Comparison of ENCODE assay signal across 8 mouse cellular contexts in the genomic region with DNA sequence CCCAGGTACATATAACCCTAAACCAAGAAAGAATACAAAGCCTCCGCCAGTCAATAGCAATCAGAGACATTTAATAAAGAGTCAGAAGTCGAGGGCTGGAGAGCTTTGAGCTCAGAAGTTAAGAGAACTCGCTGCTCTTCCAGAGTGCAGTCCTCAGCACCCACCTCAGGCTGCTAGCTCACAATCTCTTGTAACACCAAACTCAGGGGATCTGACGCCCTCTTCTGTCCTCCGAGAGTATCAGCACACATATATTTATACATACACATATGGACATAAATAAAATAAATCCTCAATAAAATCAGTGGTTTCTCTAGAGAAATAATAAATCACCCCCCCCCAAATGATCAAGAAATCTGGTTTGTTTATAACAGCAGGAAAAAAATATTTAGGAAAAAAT. TPM values are rescaled to one million over a fixed set of nuclear protein-coding genes. Genes with fewer than 3 reads are reported as not detected.
DNase-seq lines count a peak whose midpoint lies in the region; ATAC-seq and TF ChIP-seq lines count a peak whose summit lies in the region.

No protein-coding gene starts in this region.

- DNase-seq in heart, postnatal 4 days, result no peak
- DNase-seq in NIH3T3 (ENCODE audit: low read depth), result peak; percentile 30
- DNase-seq in intestine, embryonic 14.5 days (ENCODE audit: low spot score), result no peak
- no peak for DNase-seq in midbrain, postnatal 0 days (ENCODE audit: low spot score)
- no peak for DNase-seq in Muller cell, postnatal 12 days (ENCODE audit: inconsistent ontology term)
- DNase-seq in kidney, postnatal 14 days, result no peak

- TF ChIP-seq CTCF in midbrain, postnatal 0 days (IDR thresholded peaks at IDR 0.05), result peak; percentile 27

- H3K27ac ChIP-seq in heart, embryonic 16.5 days (ENCODE audit: low read length), result no peak overlapping the region
- H3K27ac ChIP-seq in intestine, embryonic 14.5 days (ENCODE audit: low read depth), result no peak overlapping the region
- H3K27ac ChIP-seq in midbrain, postnatal 0 days (ENCODE audit: low read depth, low read length), result no peak overlapping the region

- no peaks in the 10 kb centered on the region for H3K9me3 ChIP-seq in heart, embryonic 16.5 days (replicated peaks; ENCODE audit: control insufficient read depth, low read length)
- H3K9me3 ChIP-seq in intestine, embryonic 14.5 days (ENCODE audit: control insufficient read depth, low read length), result no peaks in the 10 kb centered on the region
- H3K9me3 ChIP-seq in midbrain, postnatal 0 days (ENCODE audit: low read length), result no peaks in the 10 kb centered on the region

- 80% methylated on average over 5 of the region's 5 CpGs for whole genome bisulfite sequencing in heart, embryonic 16.5 days
- 74% methylated on average over 5 of the region's 5 CpGs for WGBS in intestine, embryonic 14.5 days
- WGBS in midbrain, postnatal 0 days, result 78% methylated on average over 5 of the region's 5 CpGs

- peaks cover 7% of the 10 kb centered on the region for H3K4me1 ChIP-seq in heart, embryonic 16.5 days (ENCODE audit: control insufficient read depth, insufficient read depth, low read length)
- peaks cover 10% of the 10 kb centered on the region for H3K4me1 ChIP-seq in intestine, embryonic 14.5 days (replicated peaks; ENCODE audit: control insufficient read depth, insufficient read depth, low read length)
- peaks cover 12% of the 10 kb centered on the region for H3K4me1 ChIP-seq in midbrain, postnatal 0 days (ENCODE audit: insufficient read depth, low read length)

- H3K4me3 ChIP-seq in heart, embryonic 16.5 days (ENCODE audit: low read length), result no peak overlapping the region
- H3K4me3 ChIP-seq in intestine, embryonic 14.5 days (ENCODE audit: low read depth, low read length), result peak overlapping the region; percentile 74
- H3K4me3 ChIP-seq in midbrain, postnatal 0 days (ENCODE audit: low read depth, low read length), result no peak overlapping the region

- H3K27me3 ChIP-seq in heart, embryonic 16.5 days (ENCODE audit: control insufficient read depth, insufficient read depth, low read length), result no peaks in the 10 kb centered on the region
- H3K27me3 ChIP-seq in intestine, embryonic 14.5 days (replicated peaks; ENCODE audit: control insufficient read depth, insufficient read depth, low read length), result no peaks in the 10 kb centered on the region
- H3K27me3 ChIP-seq in midbrain, postnatal 0 days (ENCODE audit: insufficient read depth, low read length), result no peaks in the 10 kb centered on the region

- no peak for ATAC-seq in heart, embryonic 16.5 days (replicated peaks; ENCODE audit: extremely low read depth, insufficient read depth, low FRiP score)
- no peak for ATAC-seq in intestine, embryonic 14.5 days (replicated peaks; ENCODE audit: low FRiP score, low TSS enrichment, low read depth)
- no peak for ATAC-seq in midbrain, postnatal 0 days (ENCODE audit: low FRiP score)
- no peak for ATAC-seq in erythroid progenitor cell, adult 5-6 weeks (replicated peaks; ENCODE audit: low FRiP score, poor library complexity, severe bottlenecking)

- H3K4me2 ChIP-seq in heart, embryonic 16.5 days (ENCODE audit: low read depth, low read length), result peak overlapping the region; percentile 17; the same call in 1 of the 2 replicates
- peak overlapping the region; percentile 69 for H3K4me2 ChIP-seq in intestine, embryonic 14.5 days (ENCODE audit: low read length)
- peak overlapping the region; percentile 57; the same call in 1 of the 2 replicates for H3K4me2 ChIP-seq in midbrain, postnatal 0 days (ENCODE audit: low read depth, low read length, poor library complexity, severe bottlenecking)

- H3K9ac ChIP-seq in heart, embryonic 16.5 days (ENCODE audit: low read length), result no peak overlapping the region
- H3K9ac ChIP-seq in intestine, embryonic 14.5 days (ENCODE audit: low read length), result no peak overlapping the region
- no peak overlapping the region for H3K9ac ChIP-seq in midbrain, postnatal 0 days (replicated peaks; ENCODE audit: low read length, poor library complexity, severe bottlenecking)

- H3K36me3 ChIP-seq in heart, embryonic 16.5 days (ENCODE audit: control insufficient read depth, insufficient read depth), result peaks cover 12% of the 10 kb centered on the region
- H3K36me3 ChIP-seq in intestine, embryonic 14.5 days (ENCODE audit: control insufficient read depth, insufficient read depth, low read length), result peaks cover 21% of the 10 kb centered on the region
- 0 out of 2 replicates have a peak, but pooled peaks cover 6% of the 10 kb centered on the region for H3K36me3 ChIP-seq in midbrain, postnatal 0 days (ENCODE audit: insufficient read depth, low read length)

RNA-seq across cellular contexts. Expression of a gene that starts 1.4 kb away (rescaled TPM):
- 59.0 and 69.5 TPM in 2 replicates for polyA plus RNA-seq in heart, embryonic 16.5 days (2015; fragmentation: Nextera tagmentation; extraction: Ambion mirVana)
- total RNA-seq in heart, postnatal 4 days (2021), result 10 to 100 TPM; 36.3 to 37.0 TPM
- polyA plus RNA-seq in intestine, embryonic 14.5 days (2014; fragmentation: Nextera tagmentation; extraction: Ambion mirVana), result 93.7 and 96.4 TPM in 2 replicates
- total RNA-seq in midbrain, postnatal 0 days (2014; rRNA removed), result 36.6 and 44.3 TPM in 2 replicates
- 75.7 and 76.7 TPM in 2 replicates for polyA plus RNA-seq in midbrain, postnatal 0 days (2015; fragmentation: Nextera tagmentation; extraction: Ambion mirVana)
- total RNA-seq in erythroid progenitor cell, adult 5-6 weeks (2015; ENCODE audit: low replicate concordance), result 22.2 and 27.0 TPM in 2 replicates
- total RNA-seq in erythroid progenitor cell, adult 5-6 weeks (2017; ENCODE audit: low replicate concordance), result 9.5 and 13.5 TPM in 2 replicates

RNA-seq across cellular contexts. Expression of a gene that starts 1.5 kb away (rescaled TPM):
- polyA plus RNA-seq in heart, embryonic 16.5 days (2015; fragmentation: Nextera tagmentation; extraction: Ambion mirVana), result 7.0 and 7.8 TPM in 2 replicates
- total RNA-seq in heart, postnatal 4 days (2021), result 1 to 10 TPM; 5.6 to 6.6 TPM
- 6.1 and 7.9 TPM in 2 replicates for polyA plus RNA-seq in intestine, embryonic 14.5 days (2014; fragmentation: Nextera tagmentation; extraction: Ambion mirVana)
- 6.3 and 10.4 TPM in 2 replicates for total RNA-seq in midbrain, postnatal 0 days (2014; rRNA removed)
- polyA plus RNA-seq in midbrain, postnatal 0 days (2015; fragmentation: Nextera tagmentation; extraction: Ambion mirVana), result 4.2 and 6.0 TPM in 2 replicates
- 1.1 TPM in 1 of 2 replicates, not detected in the other for total RNA-seq in erythroid progenitor cell, adult 5-6 weeks (2015; ENCODE audit: low replicate concordance)
- total RNA-seq in erythroid progenitor cell, adult 5-6 weeks (2017; ENCODE audit: low replicate concordance), result 0.98 and 3.6 TPM in 2 replicates

RNA-seq across cellular contexts. Expression of a gene that starts 13.1 kb away (rescaled TPM):
- polyA plus RNA-seq in heart, embryonic 16.5 days (2015; fragmentation: Nextera tagmentation; extraction: Ambion mirVana), result 0.09 and 0.16 TPM in 2 replicates
- under 1 TPM in 1 of 2 experiments, not detected in 1; 0.20 TPM for total RNA-seq in heart, postnatal 4 days (2021)
- polyA plus RNA-seq in intestine, embryonic 14.5 days (2014; fragmentation: Nextera tagmentation; extraction: Ambion mirVana), result not detected in 2 replicates
- total RNA-seq in midbrain, postnatal 0 days (2014; rRNA removed), result not detected in 2 replicates
- polyA plus RNA-seq in midbrain, postnatal 0 days (2015; fragmentation: Nextera tagmentation; extraction: Ambion mirVana), result not detected in 2 replicates
- total RNA-seq in erythroid progenitor cell, adult 5-6 weeks (2015; ENCODE audit: low replicate concordance), result 2.9 TPM in 1 of 2 replicates, not detected in the other
- total RNA-seq in erythroid progenitor cell, adult 5-6 weeks (2017; ENCODE audit: low replicate concordance), result 0.51 and 1.8 TPM in 2 replicates

RNA-seq across cellular contexts. Expression of a gene that starts 29.9 kb away (rescaled TPM):
- 0.46 and 1.9 TPM in 2 replicates for polyA plus RNA-seq in heart, embryonic 16.5 days (2015; fragmentation: Nextera tagmentation; extraction: Ambion mirVana)
- under 1 TPM; 0.17 to 0.20 TPM for total RNA-seq in heart, postnatal 4 days (2021)
- 81.5 and 94.2 TPM in 2 replicates for polyA plus RNA-seq in intestine, embryonic 14.5 days (2014; fragmentation: Nextera tagmentation; extraction: Ambion mirVana)
- total RNA-seq in midbrain, postnatal 0 days (2014; rRNA removed), result 0.88 and 0.94 TPM in 2 replicates
- 0.56 and 0.73 TPM in 2 replicates for polyA plus RNA-seq in midbrain, postnatal 0 days (2015; fragmentation: Nextera tagmentation; extraction: Ambion mirVana)
- not detected in 2 replicates for total RNA-seq in erythroid progenitor cell, adult 5-6 weeks (2015; ENCODE audit: low replicate concordance)
- total RNA-seq in erythroid progenitor cell, adult 5-6 weeks (2017; ENCODE audit: low replicate concordance), result not detected in 2 replicates

RNA-seq across cellular contexts. Expression of a gene that starts 45.8 kb away (rescaled TPM):
- polyA plus RNA-seq in heart, embryonic 16.5 days (2015; fragmentation: Nextera tagmentation; extraction: Ambion mirVana), result not detected in 2 replicates
- not detected for total RNA-seq in heart, postnatal 4 days (2021)
- 0.83 and 1.5 TPM in 2 replicates for polyA plus RNA-seq in intestine, embryonic 14.5 days (2014; fragmentation: Nextera tagmentation; extraction: Ambion mirVana)
- 0.44 TPM in 1 of 2 replicates, not detected in the other for total RNA-seq in midbrain, postnatal 0 days (2014; rRNA removed)
- not detected in 2 replicates for polyA plus RNA-seq in midbrain, postnatal 0 days (2015; fragmentation: Nextera tagmentation; extraction: Ambion mirVana)
- not detected in 2 replicates for total RNA-seq in erythroid progenitor cell, adult 5-6 weeks (2015; ENCODE audit: low replicate concordance)
- not detected in 2 replicates for total RNA-seq in erythroid progenitor cell, adult 5-6 weeks (2017; ENCODE audit: low replicate concordance)

Comparison
In these comparisons a context has a peak if more than half of its experiments do, and no peak if none do; other contexts are left out.
1. H3K4me2 ChIP-seq: peak in every context shown above with its lines; median percentile 69 in intestine, embryonic 14.5 days; 57 in midbrain, postnatal 0 days; 17 in heart, embryonic 16.5 days.